Mouse (Mus musculus): ENCODE measurements around the gene Vipas39.
A peak's percentile ranks its signal among the peaks of the same experiment; 100 is the strongest.
"Not testable (repeated sequence)": the region's sequence is repeated elsewhere in the genome, so short reads cannot be mapped to it uniquely, and the experiment has no call there.

Vipas39 gene

DNA sequence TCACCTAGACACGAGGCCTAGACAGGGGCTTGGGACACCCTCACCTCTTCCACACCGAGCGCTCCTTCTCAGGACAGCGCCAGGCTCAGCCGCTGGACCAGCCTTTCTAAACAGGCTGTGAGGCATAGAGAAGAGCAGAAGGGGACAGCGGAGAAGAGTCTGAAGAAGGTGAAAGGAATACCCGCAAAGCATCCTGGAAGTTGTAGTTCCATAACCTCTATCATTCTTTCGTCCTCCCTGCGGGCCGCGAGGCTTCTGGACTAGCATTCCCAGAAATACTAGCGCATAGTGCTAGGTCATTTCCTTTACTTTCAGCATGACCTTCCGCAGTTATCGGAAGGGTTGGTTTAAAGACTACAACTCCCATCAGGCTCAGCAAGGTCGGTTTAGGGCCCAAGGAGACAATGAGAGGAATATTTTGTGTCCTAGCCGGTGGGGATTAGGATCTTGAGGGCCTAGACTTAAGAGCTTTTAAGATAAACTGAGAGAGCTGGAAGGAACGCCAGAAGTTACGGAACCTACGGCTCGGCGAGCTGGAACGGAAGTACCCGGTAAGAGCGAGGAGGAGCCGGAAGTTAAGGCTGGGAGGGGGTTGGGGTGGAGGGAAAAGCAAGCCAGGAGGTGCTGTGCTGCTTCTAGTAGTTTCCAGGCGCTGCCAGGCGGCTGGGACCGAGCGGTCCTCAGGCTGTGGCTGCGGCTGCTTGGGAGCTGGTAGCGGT, at the start of gene Vipas39, which contains the start of gene Ahsa1:
Gene Vipas39 (minus strand): TSS at position 149 of the 719 bp plus-strand sequence.
Gene Ahsa1 (plus strand): TSS at position 372 of the 719 bp plus-strand sequence.
- peak; percentile 88 to 91 for DNase-seq (ENCODE audit: low spot score in 2 of 2)

DNA sequence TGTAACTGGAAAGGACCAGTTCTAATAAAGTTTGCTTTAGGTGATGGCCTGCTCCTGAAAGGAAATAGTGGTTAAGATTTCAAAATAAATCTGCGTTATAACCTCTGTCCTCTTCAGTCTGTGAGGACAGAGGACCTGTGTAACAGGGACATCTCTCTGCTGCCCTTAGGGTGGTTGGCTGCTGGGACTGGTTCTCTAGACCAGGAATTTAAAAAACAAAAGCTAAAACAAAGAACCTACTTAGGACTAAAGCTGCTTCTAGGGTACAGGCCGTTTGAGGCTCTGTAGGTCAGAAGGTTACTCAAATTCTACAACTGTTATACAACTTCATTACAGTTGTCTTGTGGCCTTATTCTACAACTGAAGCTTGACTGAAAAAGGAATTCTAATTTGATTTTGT, 47.0 kb upstream of the Vipas39 start:
- no peak for DNase-seq (ENCODE audit: low spot score in 2 of 2)

DNA sequence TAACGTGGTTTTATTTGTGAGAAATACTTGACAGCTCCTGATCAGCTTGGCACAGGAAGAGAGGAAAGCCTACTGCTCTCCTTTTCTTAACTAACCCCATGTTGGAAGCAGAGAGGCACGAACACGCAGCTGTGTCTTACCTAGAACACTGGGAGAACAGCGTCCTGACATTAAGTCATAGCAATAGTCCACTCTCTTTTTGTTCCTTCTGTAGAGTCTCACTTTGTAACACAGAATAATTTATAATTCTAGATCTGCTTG, 40.5 kb upstream of the Vipas39 start:
- not testable (repeated sequence) for DNase-seq (ENCODE audit: low spot score in 2 of 2)

DNA sequence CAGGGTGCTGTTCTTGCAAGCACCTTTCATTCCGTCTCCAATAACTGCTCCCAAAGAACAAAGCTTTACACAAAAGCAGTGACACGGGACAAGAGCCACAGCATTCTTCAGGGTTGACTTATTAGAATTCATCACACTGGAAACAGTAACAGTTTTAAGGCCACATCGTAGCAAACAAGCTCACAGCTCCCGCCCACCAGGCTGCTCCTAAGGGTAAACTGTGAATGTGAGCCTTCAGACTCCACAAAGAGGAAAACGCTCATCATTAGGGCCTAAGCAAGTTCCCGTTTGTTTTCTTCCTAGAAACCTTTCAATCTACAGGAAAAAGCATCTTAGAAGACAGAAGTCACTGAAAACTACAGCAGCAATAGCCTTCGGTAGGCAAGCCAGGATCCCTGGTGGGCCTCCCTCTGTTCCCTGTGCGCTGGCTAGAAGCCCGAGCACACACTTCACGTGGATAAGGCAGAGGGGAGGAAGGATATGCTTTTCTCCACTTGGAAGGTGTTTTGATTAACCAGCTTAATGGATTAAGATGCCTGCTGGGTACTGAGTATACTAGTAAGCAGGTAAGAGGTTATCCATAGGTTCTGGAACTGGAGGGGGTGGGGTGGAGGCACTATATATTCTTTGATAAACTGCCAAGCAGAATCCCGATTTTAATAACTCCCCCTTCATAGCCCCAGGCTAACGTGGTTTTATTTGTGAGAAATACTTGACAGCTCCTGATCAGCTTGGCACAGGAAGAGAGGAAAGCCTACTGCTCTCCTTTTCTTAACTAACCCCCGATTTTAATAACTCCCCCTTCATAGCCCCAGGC, 39.9 kb upstream of the Vipas39 start:
- no peak for DNase-seq (ENCODE audit: low spot score in 2 of 2)

DNA sequence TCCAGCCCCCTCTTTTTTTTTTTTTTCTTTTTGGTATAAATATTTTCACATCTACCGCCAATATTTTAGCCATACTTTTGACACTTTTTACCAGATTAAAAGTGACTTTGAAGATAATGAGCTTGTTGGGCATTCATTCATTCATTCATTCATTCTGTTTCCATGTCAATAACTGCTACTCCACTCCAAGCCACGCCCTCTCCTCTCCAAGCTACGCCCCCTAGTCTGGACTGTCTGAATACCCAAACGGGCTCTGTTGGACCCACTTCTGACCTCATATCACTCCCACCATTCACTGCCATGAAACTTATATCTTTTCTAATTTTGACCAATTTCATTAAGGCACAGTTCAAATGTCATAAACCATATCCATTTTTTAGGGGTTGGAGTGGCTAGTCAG, 35.1 kb upstream of the Vipas39 start:
- DNase-seq (ENCODE audit: low spot score in 2 of 2) = no peak

DNA sequence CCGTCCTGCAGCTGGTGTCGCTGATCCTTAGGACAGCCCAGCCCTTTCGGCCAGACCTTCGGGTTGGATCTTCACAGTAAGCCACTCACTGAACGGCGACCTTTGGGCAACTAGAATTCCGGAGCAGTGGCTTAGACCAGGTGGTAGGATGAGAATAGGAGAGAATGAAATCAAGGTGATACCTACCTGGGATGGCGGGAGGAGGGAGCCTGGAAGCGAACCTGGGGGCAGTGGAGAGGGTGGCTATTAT, 34.3 kb upstream of the Vipas39 start:
- DNase-seq (ENCODE audit: low spot score in 2 of 2) = no peak

DNA sequence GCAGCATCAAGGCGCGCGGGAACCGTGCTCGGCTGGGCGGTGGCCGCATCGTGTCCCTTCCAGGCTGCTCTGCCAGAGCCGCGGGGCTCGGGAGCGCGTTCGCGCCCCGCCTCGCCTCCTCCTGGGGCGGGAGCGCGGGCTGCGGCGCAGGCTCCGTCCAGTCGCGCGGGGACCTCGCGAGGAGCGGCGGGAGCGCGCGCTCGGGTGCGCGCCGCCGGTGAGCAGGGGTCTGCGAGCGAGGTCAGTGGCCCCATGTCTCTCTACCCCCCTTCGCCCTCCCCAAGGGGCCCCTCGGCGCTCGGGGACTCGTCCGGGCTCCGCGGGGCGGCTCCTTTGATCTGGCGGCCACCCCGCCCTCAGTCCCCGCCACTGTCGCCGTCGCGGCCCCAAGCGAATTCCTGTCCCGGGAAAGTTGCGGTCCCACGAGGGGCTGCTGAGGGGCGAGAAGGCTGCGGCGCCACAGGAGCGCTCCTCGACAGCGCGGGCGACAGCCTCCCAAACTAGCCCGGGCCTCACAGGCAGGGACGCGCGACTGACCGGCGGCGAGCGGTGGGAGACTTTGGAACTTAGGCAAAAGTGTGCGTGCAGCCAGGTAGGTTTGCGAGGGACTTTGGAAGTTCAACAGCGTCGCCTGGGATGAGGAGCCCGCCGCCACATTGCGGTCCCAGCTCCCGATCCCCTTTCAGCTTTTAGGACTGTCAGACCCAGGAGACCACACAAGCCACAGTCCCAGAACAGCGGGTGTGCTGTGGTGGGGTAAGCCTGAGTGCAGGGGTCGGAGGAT, 33.8 kb upstream of the Vipas39 start, which contains the start of gene Ism2:
Gene Ism2 (minus strand): TSS at position 49 of the 784 bp plus-strand sequence.
- no peak for DNase-seq (ENCODE audit: low spot score in 2 of 2)

DNA sequence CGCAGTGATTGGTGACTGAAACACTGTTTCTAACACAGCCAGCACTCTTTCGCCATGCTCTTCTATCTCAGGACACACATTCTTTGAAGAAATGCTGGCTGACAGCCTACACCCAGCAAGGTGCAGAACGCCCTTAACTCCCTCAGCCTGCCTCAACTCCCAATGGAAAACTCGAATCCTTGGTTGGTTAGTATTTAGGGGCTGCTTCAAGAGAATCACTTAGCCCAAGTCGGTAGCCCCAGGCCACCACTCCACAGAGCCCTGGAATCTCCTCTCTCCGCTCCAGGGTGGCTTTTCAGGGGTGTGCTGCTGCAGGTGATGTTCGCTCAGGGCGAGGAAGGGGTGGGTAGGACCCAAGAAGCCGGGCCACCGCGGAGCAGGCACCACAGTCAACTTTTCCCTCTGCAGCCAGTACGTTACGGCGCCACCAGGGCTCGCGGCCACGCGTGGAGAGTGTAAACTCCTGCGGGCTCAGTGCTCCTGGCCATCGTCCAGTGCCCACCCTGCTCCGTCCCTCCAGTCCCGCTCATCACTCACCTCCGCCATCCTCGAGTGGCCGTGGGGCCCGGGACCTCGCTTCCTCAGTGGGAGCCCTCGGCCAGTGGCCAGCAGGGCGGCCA, 33.1 kb upstream of the Vipas39 start:
- DNase-seq (ENCODE audit: low spot score in 2 of 2) = no peak

DNA sequence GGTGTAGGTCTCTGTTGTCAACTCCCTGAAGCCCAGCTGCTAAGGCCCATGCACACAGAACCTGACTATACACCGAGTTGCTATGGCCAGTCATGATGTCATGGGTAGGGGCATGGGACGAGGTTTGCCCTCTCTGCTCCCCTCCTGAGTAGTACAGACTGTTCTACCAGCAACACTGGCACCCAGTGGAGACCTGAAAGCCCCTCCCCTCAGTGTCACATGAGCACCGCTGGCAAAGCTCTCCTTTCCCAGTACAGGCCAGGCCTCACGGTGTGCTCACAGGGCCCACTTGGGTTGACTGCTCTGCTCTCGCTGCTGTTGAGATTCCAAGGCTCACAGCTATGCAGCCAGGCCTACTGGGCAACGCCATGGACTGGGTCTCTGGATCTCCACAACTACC, 27.9 kb upstream of the Vipas39 start:
- DNase-seq (ENCODE audit: low spot score in 2 of 2) = no peak

DNA sequence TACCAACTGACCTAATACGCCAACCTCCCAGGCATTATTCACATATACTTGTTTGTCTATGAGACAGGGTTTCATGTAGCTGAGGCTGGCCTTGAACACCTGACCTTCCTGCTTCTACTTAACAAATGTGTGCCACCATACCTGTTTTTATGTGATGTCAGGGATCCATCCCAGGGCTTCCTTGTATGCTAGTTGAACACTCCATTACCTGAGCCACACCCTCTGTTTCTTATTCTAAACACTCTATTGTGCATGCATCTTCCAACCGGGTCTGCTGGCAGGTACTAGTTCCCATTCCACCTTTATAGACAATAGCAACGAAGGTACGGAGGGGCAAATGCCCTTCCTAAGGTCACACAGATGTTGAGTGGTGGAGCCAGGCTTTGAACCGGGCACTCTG, 23.0 kb upstream of the Vipas39 start:
- no peak for DNase-seq (ENCODE audit: low spot score in 2 of 2)

DNA sequence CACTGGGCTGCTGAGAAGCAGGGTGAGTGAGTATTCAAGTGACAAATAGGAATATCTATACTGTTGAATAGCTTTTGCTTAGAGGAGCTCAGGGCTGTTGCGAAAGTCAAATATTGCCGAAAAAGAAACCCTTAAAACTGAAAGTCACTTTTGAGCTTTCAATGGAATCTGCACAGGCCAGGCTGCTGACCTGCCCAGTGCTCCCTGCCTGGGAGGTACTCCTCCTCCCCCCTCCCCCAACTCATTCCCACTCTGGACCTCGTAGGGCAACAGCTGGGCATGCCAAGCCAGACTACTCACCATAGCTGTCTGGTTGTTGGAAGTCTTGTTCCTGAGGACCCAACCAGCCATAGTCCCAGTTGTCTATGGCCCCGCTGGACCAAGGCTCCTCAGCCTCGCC, 18.7 kb upstream of the Vipas39 start:
- no peak for DNase-seq (ENCODE audit: low spot score in 2 of 2)

DNA sequence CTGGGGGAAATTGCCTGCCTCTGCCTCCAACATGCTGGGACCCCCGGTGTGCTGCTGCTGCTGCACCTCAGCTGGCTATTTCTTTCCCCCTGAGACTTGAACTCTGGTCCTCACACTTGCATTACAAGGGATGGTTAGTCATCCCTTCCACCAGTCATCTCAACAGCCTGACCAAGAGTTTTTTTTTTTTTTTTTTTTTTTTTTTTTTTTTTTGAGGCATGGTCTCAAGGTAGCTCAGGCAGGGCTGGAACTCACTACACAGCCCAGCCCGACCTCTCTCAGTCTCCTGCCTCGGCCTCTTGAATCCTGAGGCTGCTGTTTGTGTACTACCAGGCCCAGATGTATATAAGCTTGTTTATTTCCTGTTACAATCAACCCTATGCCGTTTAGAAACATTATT, 18.2 kb upstream of the Vipas39 start:
- DNase-seq (ENCODE audit: low spot score in 2 of 2) = no peak

DNA sequence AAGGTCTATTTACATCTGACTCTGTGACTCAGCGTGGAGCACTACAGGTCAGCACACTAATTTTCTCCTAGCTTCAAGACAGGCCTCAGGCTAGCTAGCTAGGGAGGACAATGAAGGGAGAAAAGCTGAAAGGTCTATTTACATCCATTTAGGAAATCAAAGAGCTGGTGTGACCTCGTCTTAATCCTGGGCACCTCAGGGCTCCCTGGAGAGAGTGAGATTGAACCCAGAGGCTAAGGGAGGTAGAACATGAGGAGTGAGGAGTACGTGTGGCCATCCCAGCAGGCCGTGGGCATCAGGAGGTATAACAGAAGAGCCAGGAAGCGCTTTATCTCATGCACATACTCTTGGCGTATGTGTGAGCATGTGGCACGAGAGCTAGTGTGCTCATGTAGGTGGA, 17.6 kb upstream of the Vipas39 start:
- no peak for DNase-seq (ENCODE audit: low spot score in 2 of 2)

DNA sequence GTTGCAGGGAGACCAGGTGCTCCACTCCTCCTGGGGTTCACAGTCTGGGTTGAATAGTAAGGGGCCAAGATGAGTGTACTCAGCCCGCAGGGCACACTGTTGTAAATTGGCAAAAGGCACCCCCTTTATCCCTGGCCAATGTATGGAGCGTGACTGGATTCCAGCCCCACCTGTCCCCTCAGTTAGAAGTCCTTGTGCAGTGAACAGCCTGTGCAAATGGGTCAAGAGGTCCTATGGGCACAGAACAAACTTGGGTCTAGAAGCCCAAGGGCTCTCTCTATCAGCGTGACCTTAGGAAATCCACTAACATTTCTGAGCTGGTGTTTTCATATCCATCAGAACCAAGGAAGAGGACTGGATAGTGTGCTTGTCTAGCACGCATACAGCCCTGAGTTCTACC, 16.7 kb upstream of the Vipas39 start:
- DNase-seq (ENCODE audit: low spot score in 2 of 2) = no peak

DNA sequence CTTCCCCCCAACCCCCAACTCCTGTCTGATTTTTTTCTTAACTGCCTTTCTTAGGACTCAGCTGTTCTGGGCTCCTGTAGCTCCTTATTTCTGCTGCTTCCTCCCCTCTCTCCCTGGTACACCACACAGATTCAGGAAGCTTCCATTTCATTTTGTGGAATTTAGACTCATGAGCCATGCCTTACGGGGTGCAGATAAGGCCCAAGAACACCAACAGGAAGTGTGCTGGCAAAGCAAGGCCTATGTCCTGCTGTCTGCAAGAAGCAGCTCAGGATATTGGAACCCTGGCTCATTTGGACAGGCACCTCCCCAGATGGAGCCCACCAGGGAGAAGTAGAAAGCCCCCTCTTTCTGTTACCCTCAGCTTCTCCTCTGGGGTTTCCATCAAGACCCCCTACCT, 15.7 kb upstream of the Vipas39 start:
- no peak for DNase-seq (ENCODE audit: low spot score in 2 of 2)

DNA sequence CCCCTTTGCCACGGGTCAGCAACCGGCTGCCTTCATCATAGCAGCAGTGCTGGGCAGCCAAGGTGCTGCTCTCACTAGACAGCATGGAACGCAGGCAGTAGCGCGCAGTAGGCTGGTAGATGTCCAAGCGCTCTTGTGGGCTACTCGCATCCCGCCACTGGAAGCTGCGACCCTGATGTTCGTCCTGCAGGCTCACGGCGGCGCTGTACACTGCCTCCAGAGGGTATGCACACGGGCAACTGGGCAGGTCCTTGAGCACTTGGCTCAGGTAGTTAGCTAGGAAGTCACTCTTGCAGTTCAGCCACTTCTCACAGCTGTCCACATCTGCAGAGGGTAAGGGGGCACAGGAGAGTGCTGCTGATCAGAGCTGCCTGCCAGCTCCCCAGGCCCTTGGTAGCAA, 13.8 kb upstream of the Vipas39 start:
- DNase-seq (ENCODE audit: low spot score in 2 of 2) = no peak

DNA sequence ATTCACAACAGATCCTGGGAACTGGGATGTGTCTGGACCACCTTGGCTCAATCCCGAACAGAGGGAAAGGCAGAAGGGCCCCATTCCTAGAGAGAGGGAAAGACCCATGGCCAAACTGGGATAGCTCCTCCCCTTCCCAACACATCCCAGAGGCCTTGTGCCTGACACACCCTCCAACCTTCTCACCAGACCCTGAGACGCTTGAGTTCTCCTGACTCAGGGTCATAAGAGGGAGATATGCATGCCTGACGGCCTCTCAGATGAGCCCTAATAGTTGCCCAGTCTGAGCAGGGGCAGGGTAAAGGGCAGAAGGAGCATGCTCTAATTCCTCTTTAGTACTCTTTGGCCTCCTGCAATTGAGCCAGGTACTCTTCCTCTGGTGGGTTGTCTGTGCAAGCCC, 13.3 kb upstream of the Vipas39 start:
- DNase-seq (ENCODE audit: low spot score in 2 of 2) = no peak

DNA sequence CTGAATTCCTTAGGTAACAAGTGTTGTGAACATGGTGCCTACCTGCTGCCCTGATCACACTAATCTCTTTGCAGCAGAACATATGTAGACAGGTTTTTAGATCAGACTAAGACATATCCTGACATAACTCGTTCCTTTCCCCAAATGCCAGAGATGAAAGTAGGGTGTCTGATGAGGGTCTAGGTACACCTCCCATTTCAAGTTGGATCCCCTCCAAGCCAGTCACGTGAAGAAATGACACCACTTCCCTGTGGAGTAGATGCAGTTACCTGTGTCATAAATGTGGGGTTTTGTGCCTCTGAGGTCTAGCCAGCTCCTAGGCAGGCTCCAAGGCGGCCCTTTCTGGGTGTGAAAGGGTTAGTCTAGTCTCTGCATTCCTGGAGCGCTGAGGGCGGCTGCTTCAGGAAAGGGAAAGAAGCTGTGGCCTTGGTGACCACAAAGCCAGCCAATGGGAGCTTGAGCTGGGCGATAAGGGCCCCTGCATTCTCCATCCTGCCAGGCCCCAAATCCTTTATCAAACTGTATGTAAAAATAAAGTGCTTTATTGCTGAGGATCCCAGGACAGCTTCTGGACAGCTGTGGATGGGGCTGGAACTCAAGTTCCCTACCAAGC, 12.2 kb upstream of the Vipas39 start:
- DNase-seq (ENCODE audit: low spot score in 2 of 2) = no peak

DNA sequence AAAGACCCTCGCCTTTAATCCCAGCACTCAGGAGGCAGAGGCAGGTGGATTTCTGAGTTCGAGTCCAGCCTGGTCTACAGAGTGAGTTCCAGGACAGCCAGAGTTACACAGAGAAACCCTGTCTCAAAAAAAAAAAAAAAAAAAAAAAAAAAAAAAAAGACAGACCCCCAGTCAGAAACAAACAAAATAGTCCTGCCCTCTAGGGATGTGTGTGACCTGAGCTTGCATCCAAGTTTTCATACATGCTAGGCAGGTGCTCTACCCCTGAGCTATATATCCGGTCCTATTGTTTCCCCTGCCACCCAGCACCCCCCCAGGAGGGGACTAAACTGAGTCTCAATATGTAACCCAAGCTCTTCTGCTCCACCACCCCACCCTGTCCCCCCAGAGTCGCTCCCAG, 11.2 kb upstream of the Vipas39 start:
- DNase-seq (ENCODE audit: low spot score in 2 of 2) = not testable (repeated sequence)

DNA sequence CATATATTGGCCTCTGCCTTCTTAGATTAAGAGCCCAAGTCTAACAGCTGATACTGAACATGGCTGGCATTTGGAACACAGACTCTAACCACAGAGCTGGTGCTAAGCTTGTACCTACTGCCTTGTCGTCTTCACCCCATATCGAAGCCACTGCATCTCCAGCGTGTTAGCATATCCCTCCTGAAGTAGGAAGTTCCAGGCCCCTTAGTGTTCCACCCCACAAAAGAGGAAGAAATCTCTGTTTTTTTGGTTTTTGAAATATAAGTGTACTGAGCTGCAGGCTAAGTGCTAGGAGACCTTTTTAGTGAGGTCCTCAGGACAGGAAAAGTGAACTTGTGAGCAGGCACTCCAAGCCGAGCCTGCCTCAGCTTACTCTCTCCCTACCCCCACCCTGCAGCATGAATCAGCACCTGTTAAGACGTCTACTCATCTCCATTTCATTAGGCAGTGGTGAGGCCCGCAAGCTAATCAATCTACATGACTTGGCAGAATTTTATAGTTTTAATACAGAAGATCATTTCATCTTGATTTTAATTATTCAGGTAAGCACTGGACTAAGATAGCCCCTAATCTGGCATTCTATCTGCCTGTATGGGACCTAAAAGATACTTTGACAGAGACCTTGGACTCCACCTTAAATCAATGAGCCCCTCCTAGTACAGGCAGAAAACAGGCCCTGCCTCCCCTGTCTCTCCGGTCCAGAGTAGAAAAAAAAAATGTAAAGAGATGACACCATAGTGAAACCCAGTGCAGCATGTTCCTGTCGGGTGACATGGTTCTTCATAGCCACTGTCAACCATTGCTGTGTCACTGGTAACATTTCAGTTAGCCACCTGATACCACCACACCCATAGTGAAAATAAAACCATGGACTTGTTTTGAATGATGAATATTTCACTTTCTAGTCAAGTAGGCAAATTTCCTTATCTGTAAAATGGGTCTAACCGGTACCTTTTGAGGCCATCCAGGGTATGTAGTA, 9.1 kb upstream of the Vipas39 start:
- DNase-seq (ENCODE audit: low spot score in 2 of 2) = no peak

DNA sequence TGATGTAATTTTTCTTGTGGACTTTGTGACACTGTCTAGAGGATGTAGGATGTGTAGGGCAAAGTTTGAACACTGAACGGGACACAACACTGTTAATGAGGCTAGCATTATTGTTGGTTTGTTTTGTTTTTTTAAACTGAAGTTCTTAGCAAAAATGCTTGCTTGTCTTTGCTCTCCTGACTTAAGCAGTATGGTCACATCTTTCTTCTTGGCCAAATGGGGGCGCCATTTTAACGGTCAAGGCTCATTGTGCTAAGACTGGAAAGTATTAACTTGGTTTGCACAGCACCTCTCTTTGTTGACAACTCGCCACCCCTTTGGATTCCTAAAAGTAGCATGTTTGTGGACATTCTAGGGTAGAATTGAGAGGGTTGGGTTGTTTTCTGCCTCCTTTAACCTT, 1.6 kb upstream of the Vipas39 start:
- DNase-seq (ENCODE audit: low spot score in 2 of 2) = no peak
